Mouse (Mus musculus) neutrophil, adult 5-6 weeks (primary cell): ENCODE measurements around the gene Shroom4. TPM values are rescaled to one million over a fixed set of nuclear protein-coding genes. Genes with fewer than 3 reads are reported as not detected.
"Not testable (repeated sequence)": the region's sequence is repeated elsewhere in the genome, so short reads cannot be mapped to it uniquely, and the experiment has no call there.

Source experiments
- ATAC-seq: fragments of 151-379, 151-347 bp; 2 replicates; pipeline ENCODE4 v1.8.0; 2017; ENCODE audit warnings: mild to moderate bottlenecking, moderate TSS enrichment; ENCODE audit not compliant: insufficient number of reproducible peaks, poor library complexity, low FRiP score, severe bottlenecking; ENCODE audit errors: extremely low read depth
- total RNA-seq: library from RNA; stranded (forward); fragments of 200-1000 nt; gene quantifications from 2 replicates; pipeline ENCODE4 v1.2.3, GENCODE M21; 2017

Shroom4 gene
- total RNA-seq: 0.12 TPM in 2 replicates

- ATAC-seq: no peak
These were observed at the start of gene Shroom4 for GRCm38 (mm10) chrX:6399626-6400397. Shroom4 (plus strand) TSS chrX:6399854.

GRCm38 (mm10) chrX:6356876-6357275, 42.8 kb upstream of the Shroom4 start:
- no peak for ATAC-seq

- no peak for ATAC-seq
These were observed 42.0 kb upstream of the Shroom4 start for GRCm38 (mm10) chrX:6357503-6358114.

DNA sequence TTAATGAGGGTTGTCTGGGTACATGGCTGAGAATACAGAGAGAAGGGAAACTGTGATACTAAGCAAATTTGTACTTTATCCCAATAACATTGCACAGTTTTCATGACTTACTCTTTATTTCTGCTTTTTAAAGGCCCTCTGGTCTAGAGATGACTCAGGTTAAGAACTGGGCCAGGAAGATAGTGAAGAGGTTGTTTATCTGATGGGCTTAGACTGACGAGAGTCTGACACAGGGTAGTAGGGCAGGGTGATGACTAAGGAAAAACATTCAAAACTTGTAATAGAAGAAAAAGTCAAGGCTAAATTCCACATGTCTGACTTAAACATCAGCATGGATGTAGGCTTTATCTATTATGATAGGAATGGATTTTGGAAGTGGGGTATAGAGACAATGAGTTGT, 30.8 kb upstream of the Shroom4 start:
- ATAC-seq: no peak

DNA sequence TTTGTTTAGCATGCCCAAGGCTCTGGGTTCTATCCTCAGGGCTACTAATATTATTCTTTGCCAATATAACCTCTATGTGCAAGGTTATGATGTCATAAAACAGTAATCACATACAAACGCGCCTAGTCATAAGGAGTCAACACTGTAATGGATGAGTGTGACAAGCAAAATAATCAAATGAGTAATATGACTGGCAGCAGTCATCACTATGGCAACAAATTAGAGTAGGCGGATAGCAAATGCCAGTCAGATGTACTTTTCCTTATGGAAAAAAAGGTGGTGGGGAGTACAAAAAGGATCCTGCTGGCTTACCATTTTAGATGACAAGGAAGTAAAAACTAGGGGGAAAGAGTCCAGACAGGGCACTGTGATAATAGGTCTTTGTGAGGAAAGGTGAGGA, 28.9 kb upstream of the Shroom4 start:
- no peak for ATAC-seq

DNA sequence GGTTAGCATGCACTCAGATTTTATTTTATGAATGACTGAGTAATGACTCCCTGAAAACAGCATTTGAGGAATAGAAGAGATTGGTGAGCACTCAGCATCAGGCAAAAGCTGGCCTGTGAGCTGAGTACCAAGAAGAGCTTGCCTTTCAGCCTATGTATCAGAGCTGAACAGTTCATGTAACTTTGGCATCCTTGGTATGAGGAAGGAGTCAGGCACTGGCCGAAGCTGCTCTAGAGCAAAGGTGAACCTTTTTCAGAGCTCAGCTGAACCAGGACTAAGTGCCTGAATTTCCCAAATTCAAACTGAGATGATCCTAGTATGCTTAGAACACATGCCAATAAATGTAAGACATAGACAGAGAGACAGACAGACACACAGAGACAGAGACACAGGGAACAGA, 5.8 kb upstream of the Shroom4 start:
- no peak for ATAC-seq

GRCm38 (mm10) chrX:6399193-6399592, 461 bp upstream of the Shroom4 start:
- ATAC-seq: no peak

DNA sequence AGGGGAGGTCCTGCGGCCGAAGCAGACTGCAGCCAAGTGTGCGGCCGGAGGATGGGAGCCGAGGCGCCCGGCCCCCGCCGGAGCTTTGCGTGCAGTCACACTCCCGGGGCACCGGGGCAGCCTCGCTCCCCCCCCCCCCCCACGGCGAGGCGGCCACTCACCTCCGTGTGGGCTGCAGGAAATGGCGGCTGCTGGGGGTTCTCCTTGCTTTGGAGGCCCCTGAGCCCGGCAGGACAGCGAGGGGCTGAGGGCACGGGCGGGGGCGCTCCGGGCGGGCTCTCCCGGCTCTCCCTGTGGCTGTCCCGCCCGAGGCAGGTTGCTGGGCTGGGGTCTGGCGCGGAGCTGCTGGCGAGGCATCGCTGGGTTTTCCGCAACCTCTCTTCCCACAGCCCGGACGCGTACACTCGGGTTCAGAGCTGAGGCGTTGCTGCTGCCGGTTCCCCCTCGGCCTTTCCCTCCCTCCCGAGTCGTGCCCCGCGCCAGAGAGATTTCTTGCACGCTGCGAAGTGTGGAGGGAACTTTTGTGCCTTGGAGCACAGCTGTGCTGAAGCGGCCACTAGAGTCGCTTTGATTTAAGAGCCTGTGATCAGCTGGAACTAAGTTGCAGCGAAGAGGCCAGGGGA, 855 bp downstream of the Shroom4 start:
- no peak for ATAC-seq

- ATAC-seq: no peak
These were observed 3.3 kb downstream of the Shroom4 start for GRCm38 (mm10) chrX:6402921-6403320.

DNA sequence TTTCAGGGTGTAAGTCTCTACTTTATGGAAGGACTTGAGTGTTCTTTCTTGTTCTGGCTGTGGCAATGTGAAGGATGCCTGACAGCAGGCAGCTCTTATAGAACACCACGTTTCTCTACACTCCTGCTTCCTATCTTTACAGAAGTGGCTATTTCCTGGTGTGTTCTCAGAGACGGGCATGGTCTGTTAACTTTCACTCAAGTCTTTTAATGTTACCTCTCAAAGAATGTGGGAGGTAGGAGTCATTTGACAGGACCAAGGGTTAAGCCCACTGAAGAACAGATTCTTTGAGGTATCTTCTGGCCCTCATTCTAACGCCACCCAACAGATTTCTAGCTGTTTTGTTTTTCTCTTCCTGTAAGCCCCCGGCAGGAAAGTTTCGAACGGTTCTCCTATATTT, 9.5 kb downstream of the Shroom4 start:
- no peak for ATAC-seq

GRCm38 (mm10) chrX:6415412-6415811, 15.8 kb downstream of the Shroom4 start:
- no peak for ATAC-seq

DNA sequence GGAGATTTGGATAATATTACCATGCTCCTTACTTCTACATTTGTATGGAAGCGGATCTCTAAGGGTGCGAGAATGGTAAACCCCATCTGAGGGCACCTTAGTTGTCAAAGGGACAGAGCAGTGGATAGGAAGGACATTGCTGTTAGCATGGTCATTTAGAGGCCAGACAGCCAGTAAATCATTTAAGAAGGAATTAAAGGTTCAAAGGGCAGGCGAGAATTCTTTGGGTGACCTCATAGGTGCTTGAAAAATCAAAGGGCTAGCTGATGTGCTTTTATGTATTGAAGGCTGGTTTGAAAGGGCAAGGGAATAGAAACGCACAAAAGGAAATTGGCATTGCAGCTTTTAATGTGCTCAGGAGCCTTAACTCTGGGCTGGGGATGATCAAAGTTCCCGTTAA, 16.3 kb downstream of the Shroom4 start:
- ATAC-seq: no peak

DNA sequence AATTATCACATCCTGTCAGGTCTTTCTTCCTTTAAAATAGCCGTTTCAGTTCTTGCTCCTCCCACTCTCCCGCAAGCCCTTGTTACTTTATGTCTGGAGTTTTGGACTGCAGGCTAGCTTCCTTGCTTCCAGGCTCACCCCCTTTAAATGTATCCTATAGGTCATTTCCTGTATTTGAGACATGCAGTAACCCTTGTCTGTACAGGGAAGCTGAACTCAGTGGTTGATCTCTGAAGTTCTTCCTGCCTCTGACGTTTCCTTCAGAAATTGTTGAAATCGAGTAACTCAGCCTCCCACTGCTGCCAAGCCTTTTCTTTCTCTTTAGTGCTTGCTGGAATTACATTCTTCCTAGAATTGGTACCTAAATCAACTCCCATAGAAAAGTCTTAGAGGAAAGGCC, 18.5 kb downstream of the Shroom4 start:
- ATAC-seq: no peak

DNA sequence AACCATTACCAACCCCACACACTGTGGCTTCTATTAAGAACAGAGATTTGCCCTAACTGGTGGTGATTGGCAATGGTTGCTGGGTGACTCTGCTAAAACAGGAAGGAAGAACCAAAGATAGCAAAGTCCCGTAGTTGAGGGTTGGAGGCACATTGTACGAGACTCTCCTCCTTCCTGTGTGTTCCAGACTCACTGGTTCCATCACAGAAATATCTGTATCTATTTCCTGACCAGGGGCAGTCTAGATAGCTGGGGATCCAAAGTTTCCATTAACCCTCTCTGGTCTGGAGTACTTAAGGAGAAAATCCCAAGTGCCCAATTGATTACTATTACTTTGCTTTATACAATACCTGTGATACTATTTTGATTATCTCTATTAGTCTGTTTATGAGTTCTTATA, 35.6 kb downstream of the Shroom4 start:
- no peak for ATAC-seq

DNA sequence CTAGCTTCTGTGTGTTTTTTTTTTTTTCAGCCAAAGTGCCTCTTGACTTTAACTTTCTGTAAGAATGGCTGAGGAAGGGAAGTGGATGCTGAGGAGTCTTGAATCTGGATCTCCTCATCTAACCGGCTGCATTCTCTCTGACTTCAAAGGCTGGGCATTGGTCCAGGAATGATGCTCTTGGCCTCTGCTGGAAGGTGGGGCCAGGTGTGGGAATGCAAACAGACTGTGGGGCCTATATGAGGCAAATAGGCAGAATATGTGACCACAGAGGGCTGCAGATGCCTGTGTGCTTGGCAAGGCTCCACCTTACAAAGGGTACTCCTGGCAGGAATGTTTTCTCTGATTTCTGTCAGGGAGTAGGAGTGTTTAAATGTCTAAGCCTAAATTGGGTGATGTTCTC, 46.8 kb downstream of the Shroom4 start:
- ATAC-seq: no peak

- no peak for ATAC-seq
These were observed 48.3 kb downstream of the Shroom4 start for GRCm38 (mm10) chrX:6448001-6448400.

DNA sequence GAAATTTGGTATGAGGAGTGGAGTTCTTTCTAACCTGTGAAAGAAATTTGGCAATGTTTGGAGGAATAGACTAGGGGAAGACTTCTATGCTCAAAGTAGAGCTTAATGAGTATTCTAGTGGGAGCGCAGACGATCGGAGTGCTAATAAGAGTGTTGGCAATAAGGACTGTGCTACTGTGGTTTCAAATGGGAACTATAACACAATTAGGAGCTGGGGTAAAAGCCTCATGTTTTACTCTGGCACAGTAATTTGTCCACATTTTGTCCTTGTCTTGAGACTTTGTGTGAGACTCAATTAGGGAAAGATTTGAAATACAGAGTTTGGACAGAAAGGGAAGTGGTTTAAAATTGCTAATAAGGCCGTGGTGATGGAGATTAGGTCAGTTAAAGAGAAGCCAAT, 53.6 kb downstream of the Shroom4 start:
- no peak for ATAC-seq

- ATAC-seq: not testable (repeated sequence)
These were observed 69.6 kb downstream of the Shroom4 start for GRCm38 (mm10) chrX:6469251-6469650.

- not testable (repeated sequence) for ATAC-seq
These were observed 72.9 kb downstream of the Shroom4 start for GRCm38 (mm10) chrX:6472563-6472962.

- no peak for ATAC-seq
These were observed 75.5 kb downstream of the Shroom4 start for GRCm38 (mm10) chrX:6475177-6475576.
